In the genomic region with DNA sequence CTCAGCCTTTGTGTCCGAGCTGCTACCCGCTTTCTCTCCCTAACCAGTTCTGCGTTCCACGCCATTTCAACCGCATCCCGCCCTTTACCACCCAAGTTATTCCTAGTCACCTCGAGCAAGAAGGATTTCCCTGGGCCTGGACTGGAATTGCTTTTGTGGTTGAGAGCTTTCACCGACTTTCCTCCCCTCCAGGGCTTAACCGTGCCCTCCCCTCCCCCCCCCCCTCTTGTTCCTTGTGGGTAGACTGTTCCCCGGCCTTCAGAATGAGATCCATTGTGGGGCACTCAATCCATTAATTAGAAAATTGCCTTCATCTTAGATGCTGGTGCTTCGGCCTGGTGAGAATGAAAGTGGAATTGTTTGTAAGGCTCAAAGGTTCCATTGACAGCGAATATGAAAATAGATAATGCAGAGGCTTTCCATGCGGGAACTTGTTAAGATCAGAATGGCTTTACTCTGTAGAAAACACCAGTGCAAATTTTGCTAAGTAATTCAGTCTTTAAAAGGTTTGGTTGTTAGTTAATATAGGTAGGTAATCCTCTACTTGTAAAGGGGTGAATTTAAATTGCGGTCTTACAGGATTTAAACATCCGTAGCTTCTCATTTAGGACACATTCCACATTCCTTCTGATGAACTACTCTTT, we compare ENCODE assay signal across 8 mouse cellular contexts. TPM values are rescaled to one million over a fixed set of nuclear protein-coding genes. Genes with fewer than 3 reads are reported as not detected.
DNase-seq lines count a peak whose midpoint lies in the region; ATAC-seq and TF ChIP-seq lines count a peak whose summit lies in the region.

No protein-coding gene starts in this region.

- no peaks in the 10 kb centered on the region for H3K36me3 ChIP-seq in lung, embryonic 14.5 days (ENCODE audit: insufficient read depth)
- no peaks in the 10 kb centered on the region for H3K36me3 ChIP-seq in forebrain, postnatal 0 days (ENCODE audit: insufficient read depth)
- peaks cover 22% of the 10 kb centered on the region for H3K36me3 ChIP-seq in limb, embryonic 13.5 days
- H3K36me3 ChIP-seq in splenic B cell, adult 2 months (ENCODE audit: control insufficient read depth, insufficient read depth, low read length, poor library complexity, severe bottlenecking), result no peaks in the 10 kb centered on the region

- 0 out of 2 replicates have a peak, but pooled peaks cover 3% of the 10 kb centered on the region for H3K4me1 ChIP-seq in lung, embryonic 14.5 days (ENCODE audit: insufficient read depth)
- no peaks in the 10 kb centered on the region for H3K4me1 ChIP-seq in lung, adult 2 months (ENCODE audit: control insufficient read depth, insufficient read depth, low read length)
- H3K4me1 ChIP-seq in forebrain, postnatal 0 days (ENCODE audit: insufficient read depth), result peaks cover 5% of the 10 kb centered on the region; the same call in 1 of the 2 replicates
- peaks cover 29% of the 10 kb centered on the region for H3K4me1 ChIP-seq in limb, embryonic 13.5 days

- TF ChIP-seq CTCF in lung, embryonic 14.5 days (IDR thresholded peaks at IDR 0.05; ENCODE audit: low read depth), result no peak
- TF ChIP-seq CTCF in lung, adult 2 months (IDR thresholded peaks at IDR 0.05; ENCODE audit: insufficient read depth, low read length), result no peak
- no peak for TF ChIP-seq CTCF in forebrain, postnatal 0 days (IDR thresholded peaks at IDR 0.05; ENCODE audit: low read depth)

- peak overlapping the region; percentile 41 for H3K9ac ChIP-seq in lung, embryonic 14.5 days
- H3K9ac ChIP-seq in forebrain, postnatal 0 days, result no peak overlapping the region; the same call in 1 of the 2 replicates
- peak overlapping the region; percentile 57 for H3K9ac ChIP-seq in limb, embryonic 13.5 days

- peak overlapping the region; percentile 71 for H3K4me2 ChIP-seq in lung, embryonic 14.5 days
- peak overlapping the region; percentile 62; the same call in 1 of the 2 replicates for H3K4me2 ChIP-seq in forebrain, postnatal 0 days (ENCODE audit: low read depth)
- peak overlapping the region; percentile 69 for H3K4me2 ChIP-seq in limb, embryonic 13.5 days (replicated peaks)

- H3K27me3 ChIP-seq in lung, embryonic 14.5 days (ENCODE audit: insufficient read depth, low read length), result no peaks in the 10 kb centered on the region
- H3K27me3 ChIP-seq in forebrain, postnatal 0 days (ENCODE audit: insufficient read depth, low read length), result no peaks in the 10 kb centered on the region
- no peaks in the 10 kb centered on the region for H3K27me3 ChIP-seq in limb, embryonic 13.5 days
- peaks cover 2% of the 10 kb centered on the region for H3K27me3 ChIP-seq in splenic B cell, adult 2 months (ENCODE audit: control insufficient read depth, insufficient read depth, low read length, poor library complexity, severe bottlenecking)

- WGBS in lung, embryonic 14.5 days, result 44% methylated on average over 15 of the region's 15 CpGs
- 52% methylated on average over 15 of the region's 15 CpGs for WGBS in lung, adult 2 months
- WGBS in forebrain, postnatal 0 days, result 50% methylated on average over 15 of the region's 15 CpGs
- WGBS in limb, embryonic 13.5 days, result 51% methylated on average over 15 of the region's 15 CpGs

- no peak for TF ChIP-seq POLR2A in lung, adult 2 months (IDR thresholded peaks at IDR 0.05; ENCODE audit: borderline replicate concordance, extremely low read depth, low read depth, low read length)

- H3K27ac ChIP-seq in lung, embryonic 14.5 days (ENCODE audit: low read depth), result peak overlapping the region; percentile 88
- peak overlapping the region; percentile 48; the same call in 1 of the 2 replicates for H3K27ac ChIP-seq in forebrain, postnatal 0 days (ENCODE audit: low read depth, low read length)
- peak overlapping the region; percentile 94 for H3K27ac ChIP-seq in limb, embryonic 13.5 days

- DNase-seq in lung, embryonic 14.5 days, result peak; percentile 49
- no peak for DNase-seq in lung, adult 2 months
- DNase-seq in forebrain, postnatal 0 days, result no peak
- DNase-seq in splenic B cell, adult 2 months (ENCODE audit: low read depth, low spot score), result peak; percentile 3
- DNase-seq in urinary bladder, postnatal 14 days (ENCODE audit: low spot score), result no peak
- no peak for DNase-seq in gastrocnemius, postnatal 4 days (ENCODE audit: low spot score in 2 of 2)
- no peak for DNase-seq in natural killer cell, adult 2 months (ENCODE audit: low spot score in 2 of 2)

- H3K4me3 ChIP-seq in lung, embryonic 14.5 days (ENCODE audit: low read depth, low read length), result no peak overlapping the region; the same call in 1 of the 2 replicates
- H3K4me3 ChIP-seq in lung, adult 2 months (replicated peaks; ENCODE audit: extremely low read depth, low read depth, low read length), result no peak overlapping the region
- H3K4me3 ChIP-seq in forebrain, postnatal 0 days (ENCODE audit: low read depth, low read length), result 0 out of 2 replicates have a peak overlapping the region, but pooled peaks have one; percentile 7
- H3K4me3 ChIP-seq in limb, embryonic 13.5 days, result peak overlapping the region; percentile 26

- H3K9me3 ChIP-seq in lung, embryonic 14.5 days (ENCODE audit: low read depth, low read length), result peaks cover 51% of the 10 kb centered on the region
- H3K9me3 ChIP-seq in forebrain, postnatal 0 days (ENCODE audit: low read length), result 0 out of 2 replicates have a peak, but pooled peaks cover 30% of the 10 kb centered on the region
- H3K9me3 ChIP-seq in limb, embryonic 13.5 days, result peaks cover 66% of the 10 kb centered on the region

- no peak for ATAC-seq in lung, embryonic 14.5 days (ENCODE audit: insufficient read depth)
- no peak for ATAC-seq in forebrain, postnatal 0 days
- ATAC-seq in limb, embryonic 13.5 days (ENCODE audit: low FRiP score, low read depth), result no peak

RNA-seq across cellular contexts. Expression of gene Mest, which starts 12.5 kb away (rescaled TPM):
- 1,596 and 1,677 TPM in 2 replicates for polyA plus RNA-seq in lung, embryonic 14.5 days (2014; fragmentation: Nextera tagmentation; extraction: Ambion mirVana)
- polyA plus RNA-seq in lung, adult 2 months (2012; rRNA removed), result 108 and 160 TPM in 2 replicates
- 127 and 212 TPM in 2 replicates for total RNA-seq in forebrain, postnatal 0 days (2014; rRNA removed)
- polyA plus RNA-seq in forebrain, postnatal 0 days (2015; fragmentation: Nextera tagmentation; extraction: Ambion mirVana), result 90.4 and 146 TPM in 2 replicates
- 1,770 and 1,957 TPM in 2 replicates for polyA plus RNA-seq in limb, embryonic 13.5 days (2015; fragmentation: Nextera tagmentation; extraction: Ambion mirVana)
- total RNA-seq in gastrocnemius, postnatal 4 days (2021), result 1,000 to 10,000 TPM in 1 of 2 experiments, 100 to 1,000 TPM in 1; 835 to 1,053 TPM

RNA-seq across cellular contexts. Expression of gene Cep41, which starts 42.3 kb away (rescaled TPM):
- polyA plus RNA-seq in lung, embryonic 14.5 days (2014; fragmentation: Nextera tagmentation; extraction: Ambion mirVana), result 11.6 and 12.8 TPM in 2 replicates
- 3.7 and 4.6 TPM in 2 replicates for polyA plus RNA-seq in lung, adult 2 months (2012; rRNA removed)
- total RNA-seq in forebrain, postnatal 0 days (2014; rRNA removed), result 10.2 and 14.1 TPM in 2 replicates
- 8.8 and 10.6 TPM in 2 replicates for polyA plus RNA-seq in forebrain, postnatal 0 days (2015; fragmentation: Nextera tagmentation; extraction: Ambion mirVana)
- polyA plus RNA-seq in limb, embryonic 13.5 days (2015; fragmentation: Nextera tagmentation; extraction: Ambion mirVana), result 52.3 and 55.4 TPM in 2 replicates
- total RNA-seq in gastrocnemius, postnatal 4 days (2021), result 10 to 100 TPM; 22.2 to 23.0 TPM

Comparison
In these comparisons a context has a peak if more than half of its experiments do, and no peak if none do; other contexts are left out.
1. DNase-seq: peak in lung, embryonic 14.5 days (single experiment) and splenic B cell, adult 2 months (single experiment); none in lung, adult 2 months (single experiment), forebrain, postnatal 0 days (single experiment), urinary bladder, postnatal 14 days (single experiment), gastrocnemius, postnatal 4 days (0 of 2) and natural killer cell, adult 2 months (0 of 2).
2. H3K4me3 ChIP-seq: peak in forebrain, postnatal 0 days (single experiment) and limb, embryonic 13.5 days (single experiment); none in lung, embryonic 14.5 days (single experiment) and lung, adult 2 months (single experiment).
3. Peak in every context shown above with its lines, with median percentiles within 50 percentile points of each other: H3K27ac ChIP-seq and H3K4me2 ChIP-seq.